Mouse (Mus musculus) lung, postnatal 4 days (tissue): Measurements from ENCODE around the gene Kcnh8.
A peak's percentile ranks its signal among the peaks of the same experiment; 100 is the strongest.

Source experiments
- DNase-seq, 2 experiments: peaks; one replicate each; pipeline ENCODE4 v3.0.0; 2021

Gene Kcnh8

DNA sequence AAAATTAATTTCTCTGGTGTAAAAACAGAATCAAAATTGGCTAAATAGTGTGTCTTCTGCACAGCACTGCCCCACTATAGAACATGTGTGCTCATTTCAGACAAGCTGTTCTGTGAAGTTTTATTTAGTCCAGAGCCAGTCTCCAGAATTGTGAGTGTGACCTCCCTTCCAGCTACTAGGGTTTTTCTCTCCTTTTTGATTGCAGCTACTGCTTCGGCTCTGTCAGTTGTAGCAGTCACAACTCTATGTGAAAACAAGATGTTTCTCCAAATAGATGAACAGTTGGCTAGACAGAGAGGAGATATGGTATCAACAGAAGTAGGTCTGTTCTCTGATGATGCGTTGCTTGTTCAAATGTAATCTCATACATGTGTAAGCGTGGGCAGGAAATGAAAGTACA, 270.7 kb downstream of the Kcnh8 start:
- DNase-seq, result no peak

DNA sequence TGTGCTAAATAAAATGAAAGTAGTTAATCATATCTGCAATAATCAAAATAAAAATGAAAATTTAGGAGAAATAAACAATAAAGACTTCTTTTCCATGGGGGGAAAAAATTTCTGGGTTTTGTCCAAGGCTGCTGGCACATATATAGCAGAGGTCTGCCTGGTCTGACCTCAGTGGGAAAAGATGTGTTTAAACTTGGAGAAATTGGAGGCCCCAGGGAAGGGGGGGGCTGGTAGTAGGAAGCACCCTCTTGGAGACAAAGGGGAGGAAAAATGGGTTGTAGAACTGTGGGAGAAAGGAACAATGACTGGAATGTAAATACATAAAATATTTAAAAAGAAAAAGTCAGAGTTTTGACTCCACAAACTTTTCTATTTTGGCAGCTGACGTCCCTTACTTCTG, 276.5 kb downstream of the Kcnh8 start:
- DNase-seq, result no peak

- DNase-seq, result no peak
Observed at GRCm38 (mm10) chr17:52880051-52880450, 277.5 kb downstream of the Kcnh8 start.

GRCm38 (mm10) chr17:52885210-52885609, 282.7 kb downstream of the Kcnh8 start:
- peak in 1 of 2 experiments; percentile 9 for DNase-seq

GRCm38 (mm10) chr17:52920519-52921106, 318.1 kb downstream of the Kcnh8 start:
- DNase-seq, result no peak

- DNase-seq, result no peak
Observed at GRCm38 (mm10) chr17:52943966-52944365, 341.5 kb downstream of the Kcnh8 start.

GRCm38 (mm10) chr17:52972735-52973134, 370.2 kb downstream of the Kcnh8 start:
- no peak for DNase-seq

DNA sequence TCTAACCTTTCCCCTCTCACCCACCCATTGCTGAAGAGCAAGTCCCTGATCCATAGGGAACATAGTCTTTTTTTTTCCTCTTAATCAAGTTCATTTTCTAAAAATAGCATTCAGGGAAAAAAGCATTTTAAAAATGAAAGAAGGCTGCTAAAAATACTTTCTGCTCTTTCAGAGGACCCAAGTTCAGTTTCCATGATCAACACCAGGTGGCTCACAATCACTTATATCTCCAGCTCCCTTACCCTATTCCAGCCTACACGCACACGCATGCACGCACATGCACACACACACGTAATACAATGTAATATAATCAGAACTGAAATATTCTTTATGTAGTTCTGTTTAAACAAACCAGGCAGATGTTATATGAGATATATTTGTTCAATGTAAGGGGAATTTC, 378.4 kb downstream of the Kcnh8 start:
- no peak for DNase-seq
